Mouse (Mus musculus): ENCODE measurements around the gene Ccdc189. TPM values are rescaled to one million over a fixed set of nuclear protein-coding genes. Genes with fewer than 3 reads are reported as not detected.
A peak's percentile ranks its signal among the peaks of the same experiment; 100 is the strongest.
"Not testable (repeated sequence)": the region's sequence is repeated elsewhere in the genome, so short reads cannot be mapped to it uniquely, and the experiment has no call there.

The Ccdc189 gene
- polyA plus RNA-seq (2015; fragmentation: Nextera tagmentation; extraction: Ambion mirVana): 4.8 and 5.2 TPM in 2 replicates

- no peaks in the 10 kb centered on the region for H3K27me3 ChIP-seq (replicated peaks; ENCODE audit: control insufficient read depth, insufficient read depth, low read length)
- no peaks in the 10 kb centered on the region for H3K9me3 ChIP-seq (ENCODE audit: control insufficient read depth, low read length)
- H3K4me2 ChIP-seq (ENCODE audit: low read depth, low read length): peak within 1 kb of the TSS; percentile 97
- peak; percentile 99 for ATAC-seq
- peaks cover 18% of the 10 kb centered on the region for H3K36me3 ChIP-seq (ENCODE audit: control insufficient read depth, insufficient read depth, low read length)
- under 1% methylated on average over 50 of the region's 50 CpGs for WGBS
- peaks cover 14% of the 10 kb centered on the region for H3K4me1 ChIP-seq (ENCODE audit: control insufficient read depth, insufficient read depth, low read length)
- H3K9ac ChIP-seq (ENCODE audit: low read depth, low read length): peak within 1 kb of the TSS; percentile 91
- peak within 1 kb of the TSS; percentile 92 for H3K4me3 ChIP-seq (ENCODE audit: low read length)
- H3K27ac ChIP-seq (ENCODE audit: low read length): peak within 1 kb of the TSS; percentile 61
Observed at GRCm38 (mm10) chr7:127588011-127588871, at the start of gene Ccdc189, which contains the start of gene Rnf40. Gene Ccdc189 (minus strand): TSS chr7:127588595. Gene Rnf40 (plus strand): TSS chr7:127588767.

DNA sequence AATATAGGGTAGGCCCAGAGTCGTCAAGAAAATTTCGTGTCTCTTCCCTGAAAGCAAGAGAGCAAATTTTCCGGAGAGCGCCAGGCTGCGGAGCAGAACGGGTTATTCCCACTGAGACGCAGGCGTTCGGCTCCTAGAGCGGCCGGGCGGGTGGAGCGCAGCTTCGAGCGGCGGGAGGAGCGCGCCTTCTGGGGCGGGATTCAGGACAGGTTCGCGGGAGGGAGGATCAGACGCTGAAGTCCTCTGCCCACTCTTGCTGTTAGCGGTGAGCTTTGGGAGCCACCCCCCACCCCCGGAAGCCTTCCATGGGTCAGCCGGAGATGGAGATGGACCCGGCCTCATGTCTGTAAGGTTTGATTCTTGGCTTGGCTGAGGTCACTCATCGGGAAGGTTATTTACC is 48.6 kb upstream of the Ccdc189 start:
- peak overlapping the region; percentile 64 for H3K4me2 ChIP-seq (ENCODE audit: low read depth, low read length)
- peak; percentile 85 for ATAC-seq
- peak overlapping the region; percentile 65 for H3K9ac ChIP-seq (ENCODE audit: low read depth, low read length)
- no peak overlapping the region for H3K27ac ChIP-seq (ENCODE audit: low read length)
- under 1% methylated on average over 27 of the region's 27 CpGs for WGBS
- peaks cover 3% of the 10 kb centered on the region for H3K4me1 ChIP-seq (ENCODE audit: control insufficient read depth, insufficient read depth, low read length)
- no peaks in the 10 kb centered on the region for H3K27me3 ChIP-seq (replicated peaks; ENCODE audit: control insufficient read depth, insufficient read depth, low read length)
- H3K36me3 ChIP-seq (ENCODE audit: control insufficient read depth, insufficient read depth, low read length): no peaks in the 10 kb centered on the region
- peak overlapping the region; percentile 58 for H3K4me3 ChIP-seq (ENCODE audit: low read length)
- no peaks in the 10 kb centered on the region for H3K9me3 ChIP-seq (ENCODE audit: control insufficient read depth, low read length)

DNA sequence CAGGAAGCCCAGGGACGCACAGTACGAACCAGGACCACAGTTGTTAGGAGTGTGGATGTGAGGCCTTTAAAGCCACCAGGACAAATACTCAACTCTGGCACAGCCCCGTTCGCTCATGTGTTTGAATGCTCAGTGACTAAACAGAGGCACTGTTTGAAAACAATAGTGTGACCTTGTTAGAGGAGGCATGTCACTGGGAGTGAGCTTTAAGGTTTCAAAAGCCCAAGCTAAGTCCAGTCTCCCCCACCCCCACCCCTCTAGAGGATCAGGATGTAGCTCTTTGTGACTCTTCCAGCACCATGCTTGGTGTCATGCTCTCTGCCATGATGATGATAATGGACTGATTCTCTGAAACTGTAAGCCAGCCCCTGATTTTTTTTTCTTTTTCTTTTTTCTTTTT is 43.0 kb upstream of the Ccdc189 start:
- H3K27ac ChIP-seq (ENCODE audit: low read length): no peak overlapping the region
- H3K9ac ChIP-seq (ENCODE audit: low read depth, low read length): no peak overlapping the region
- H3K27me3 ChIP-seq (replicated peaks; ENCODE audit: control insufficient read depth, insufficient read depth, low read length): no peaks in the 10 kb centered on the region
- H3K4me1 ChIP-seq (ENCODE audit: control insufficient read depth, insufficient read depth, low read length): no peaks in the 10 kb centered on the region; the same call in 1 of the 2 replicates
- H3K4me2 ChIP-seq (ENCODE audit: low read depth, low read length): no peak overlapping the region
- H3K36me3 ChIP-seq (ENCODE audit: control insufficient read depth, insufficient read depth, low read length): no peaks in the 10 kb centered on the region
- ATAC-seq: no peak
- no peaks in the 10 kb centered on the region for H3K9me3 ChIP-seq (ENCODE audit: control insufficient read depth, low read length)
- H3K4me3 ChIP-seq (ENCODE audit: low read length): no peak overlapping the region
- WGBS: 76% methylated on average over 4 of the region's 4 CpGs

DNA sequence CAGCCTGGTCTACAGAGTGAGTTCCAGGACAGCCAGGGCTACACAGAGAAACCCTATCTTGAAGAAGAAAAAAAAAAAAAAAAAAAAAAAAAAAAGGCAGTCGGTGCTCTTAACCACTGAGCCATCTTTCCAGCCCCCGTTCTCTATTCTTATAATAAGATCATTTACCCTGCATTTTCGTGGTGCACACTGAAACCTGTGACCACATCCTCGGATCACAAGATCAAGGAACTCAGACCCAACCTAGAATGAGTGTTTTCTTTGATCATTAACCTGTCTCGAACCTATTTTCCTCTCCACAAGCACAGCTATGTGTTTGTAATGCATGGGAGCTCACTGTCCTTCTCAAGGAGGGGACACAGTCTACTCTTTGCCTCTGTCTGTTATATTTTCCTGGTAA is 40.3 kb upstream of the Ccdc189 start:
- no peak for ATAC-seq
- Histone ChIP-seq H3K27me3 (replicated peaks; ENCODE audit: control insufficient read depth, insufficient read depth, low read length) (no peaks in the 10 kb centered on the region), H3K4me1 (ENCODE audit: control insufficient read depth, insufficient read depth, low read length) (no peaks in the 10 kb centered on the region), H3K4me3 (ENCODE audit: low read length) (no peak overlapping the region), H3K9ac (ENCODE audit: low read depth, low read length) (no peak overlapping the region), H3K4me2 (ENCODE audit: low read depth, low read length) (no peak overlapping the region), H3K36me3 (ENCODE audit: control insufficient read depth, insufficient read depth, low read length) (no peaks in the 10 kb centered on the region), H3K9me3 (ENCODE audit: control insufficient read depth, low read length) (no peaks in the 10 kb centered on the region), H3K27ac (ENCODE audit: low read length) (no peak overlapping the region)
- WGBS: 73% methylated on average over 5 of the region's 5 CpGs

- no peak overlapping the region for H3K4me3 ChIP-seq (ENCODE audit: low read length)
- H3K27ac ChIP-seq (ENCODE audit: low read length): no peak overlapping the region
- H3K4me1 ChIP-seq (ENCODE audit: control insufficient read depth, insufficient read depth, low read length): no peaks in the 10 kb centered on the region
- no peak overlapping the region for H3K9ac ChIP-seq (ENCODE audit: low read depth, low read length)
- WGBS: 86% methylated on average over 4 of the region's 4 CpGs
- ATAC-seq: no peak
- no peaks in the 10 kb centered on the region for H3K36me3 ChIP-seq (ENCODE audit: control insufficient read depth, insufficient read depth, low read length)
- no peaks in the 10 kb centered on the region for H3K9me3 ChIP-seq (ENCODE audit: control insufficient read depth, low read length)
- no peak overlapping the region for H3K4me2 ChIP-seq (ENCODE audit: low read depth, low read length)
- H3K27me3 ChIP-seq (replicated peaks; ENCODE audit: control insufficient read depth, insufficient read depth, low read length): no peaks in the 10 kb centered on the region
Observed at GRCm38 (mm10) chr7:127626471-127626870, 38.1 kb upstream of the Ccdc189 start.

- no peak overlapping the region for H3K4me3 ChIP-seq (ENCODE audit: low read length)
- H3K27me3 ChIP-seq (replicated peaks; ENCODE audit: control insufficient read depth, insufficient read depth, low read length): no peaks in the 10 kb centered on the region
- no peaks in the 10 kb centered on the region for H3K36me3 ChIP-seq (ENCODE audit: control insufficient read depth, insufficient read depth, low read length)
- H3K9me3 ChIP-seq (ENCODE audit: control insufficient read depth, low read length): no peaks in the 10 kb centered on the region
- no peak overlapping the region for H3K27ac ChIP-seq (ENCODE audit: low read length)
- no peak for ATAC-seq
- no peak overlapping the region for H3K4me2 ChIP-seq (ENCODE audit: low read depth, low read length)
- no peak overlapping the region for H3K9ac ChIP-seq (ENCODE audit: low read depth, low read length)
- no peaks in the 10 kb centered on the region for H3K4me1 ChIP-seq (ENCODE audit: control insufficient read depth, insufficient read depth, low read length)
- 97% methylated on average over 7 of the region's 7 CpGs for WGBS
Observed at GRCm38 (mm10) chr7:127626039-127626438, 37.6 kb upstream of the Ccdc189 start.

GRCm38 (mm10) chr7:127618402-127618801 is 30.0 kb upstream of the Ccdc189 start:
- not testable (repeated sequence) for H3K4me1 ChIP-seq (ENCODE audit: control insufficient read depth, insufficient read depth, low read length); H3K27me3 ChIP-seq (replicated peaks; ENCODE audit: control insufficient read depth, insufficient read depth, low read length); H3K27ac ChIP-seq (ENCODE audit: low read length); H3K9ac ChIP-seq (ENCODE audit: low read depth, low read length); H3K9me3 ChIP-seq (ENCODE audit: control insufficient read depth, low read length); H3K36me3 ChIP-seq (ENCODE audit: control insufficient read depth, insufficient read depth, low read length); H3K4me3 ChIP-seq (ENCODE audit: low read length); H3K4me2 ChIP-seq (ENCODE audit: low read depth, low read length); ATAC-seq
- WGBS: 93% methylated on average over 7 of the region's 8 CpGs

- Histone ChIP-seq H3K27me3 (replicated peaks; ENCODE audit: control insufficient read depth, insufficient read depth, low read length) (no peaks in the 10 kb centered on the region), H3K4me1 (ENCODE audit: control insufficient read depth, insufficient read depth, low read length) (peaks cover 6% of the 10 kb centered on the region), H3K36me3 (ENCODE audit: control insufficient read depth, insufficient read depth, low read length) (no peaks in the 10 kb centered on the region), H3K4me3 (ENCODE audit: low read length) (no peak overlapping the region), H3K9me3 (ENCODE audit: control insufficient read depth, low read length) (no peaks in the 10 kb centered on the region), H3K4me2 (ENCODE audit: low read depth, low read length) (no peak overlapping the region), H3K9ac (ENCODE audit: low read depth, low read length) (no peak overlapping the region), H3K27ac (ENCODE audit: low read length) (no peak overlapping the region)
- ATAC-seq: no peak
- WGBS: 51% methylated on average over 2 of the region's 2 CpGs
Observed at GRCm38 (mm10) chr7:127617962-127618361, 29.6 kb upstream of the Ccdc189 start.

- peaks cover 7% of the 10 kb centered on the region for H3K36me3 ChIP-seq (ENCODE audit: control insufficient read depth, insufficient read depth, low read length)
- no peak overlapping the region for H3K27ac ChIP-seq (ENCODE audit: low read length)
- peaks cover 6% of the 10 kb centered on the region for H3K4me1 ChIP-seq (ENCODE audit: control insufficient read depth, insufficient read depth, low read length)
- no peak overlapping the region for H3K4me3 ChIP-seq (ENCODE audit: low read length)
- ATAC-seq: no peak
- no peaks in the 10 kb centered on the region for H3K27me3 ChIP-seq (replicated peaks; ENCODE audit: control insufficient read depth, insufficient read depth, low read length)
- H3K4me2 ChIP-seq (ENCODE audit: low read depth, low read length): no peak overlapping the region
- no peaks in the 10 kb centered on the region for H3K9me3 ChIP-seq (ENCODE audit: control insufficient read depth, low read length)
- 65% methylated on average over 1 of the region's 1 CpGs for WGBS
- no peak overlapping the region for H3K9ac ChIP-seq (ENCODE audit: low read depth, low read length)
Observed at GRCm38 (mm10) chr7:127616881-127617280, 28.5 kb upstream of the Ccdc189 start.

Data from intestine, embryonic 16.5 days (tissue).